Mouse (Mus musculus) intestine, embryonic 16.5 days (tissue): ENCODE data around the gene Atp8a1. TPM values are rescaled to one million over a fixed set of nuclear protein-coding genes. Genes with fewer than 3 reads are reported as not detected.

Source experiments
- ATAC-seq: fragments of 200-750 bp; cut with Nextera tagmentation; 2 replicates; pipeline ENCODE4 v1.8.0; 2017; ENCODE audit warnings: moderate TSS enrichment, moderate library complexity
- H3K27ac ChIP-seq: fragments of 300-500 bp; sonication (generic); 2 replicates; pipeline ENCODE4 v1.5.1; 2014; ENCODE audit warnings: mild to moderate bottlenecking, low read length
- H3K27me3 ChIP-seq: fragments of 300-500 bp; sonication (generic); replicated peaks from 2 replicates; pipeline ENCODE4 v1.6.1; 2014; ENCODE audit warnings: low read length, control low read depth, mixed read lengths; ENCODE audit not compliant: control insufficient read depth, insufficient read depth
- H3K36me3 ChIP-seq: fragments of 300-500 bp; sonication (generic); 2 replicates; pipeline ENCODE4 v1.6.1; 2014; ENCODE audit warnings: low read length, control low read depth; ENCODE audit not compliant: control insufficient read depth, insufficient read depth
- H3K4me1 ChIP-seq: fragments of 300-500 bp; sonication (generic); 2 replicates; pipeline ENCODE4 v1.6.1; 2014; ENCODE audit warnings: low read length, control low read depth, mixed read lengths; ENCODE audit not compliant: control insufficient read depth, insufficient read depth
- H3K4me2 ChIP-seq: fragments of 300-500 bp; sonication (generic); 2 replicates; pipeline ENCODE4 v1.6.1; 2014; ENCODE audit warnings: low read depth, low read length, control low read depth
- H3K4me3 ChIP-seq: fragments of 300-500 bp; sonication (generic); 2 replicates; pipeline ENCODE4 v1.5.1; 2014; ENCODE audit warnings: mild to moderate bottlenecking, low read length
- H3K9ac ChIP-seq: fragments of 300-500 bp; sonication (generic); 2 replicates; pipeline ENCODE4 v1.6.1; 2014; ENCODE audit warnings: low read depth, low read length
- H3K9me3 ChIP-seq: fragments of 300-500 bp; sonication (generic); 2 replicates; pipeline ENCODE4 v1.6.1; 2016; ENCODE audit warnings: low read length, control low read depth; ENCODE audit not compliant: control insufficient read depth
- WGBS: fragments of 180-500 bp; shearing (Covaris S2); extraction: QIAGEN DNeasy Blood & Tissue Kit; methylation state at CpG from one replicate; pipeline ENCODE4 v1.1.7; 2014; 5-methylcytosine and 5-hydroxymethylcytosine counted together
- polyA plus RNA-seq: library from polyadenylated mRNA; unstranded; fragments of >200 nt; fragmentation: Nextera tagmentation; extraction: Ambion mirVana; gene quantifications from 2 replicates; pipeline ENCODE4 v1.2.1, GENCODE M21; 2015

Atp8a1 gene
- 13.1 and 16.7 TPM in 2 replicates for polyA plus RNA-seq

DNA sequence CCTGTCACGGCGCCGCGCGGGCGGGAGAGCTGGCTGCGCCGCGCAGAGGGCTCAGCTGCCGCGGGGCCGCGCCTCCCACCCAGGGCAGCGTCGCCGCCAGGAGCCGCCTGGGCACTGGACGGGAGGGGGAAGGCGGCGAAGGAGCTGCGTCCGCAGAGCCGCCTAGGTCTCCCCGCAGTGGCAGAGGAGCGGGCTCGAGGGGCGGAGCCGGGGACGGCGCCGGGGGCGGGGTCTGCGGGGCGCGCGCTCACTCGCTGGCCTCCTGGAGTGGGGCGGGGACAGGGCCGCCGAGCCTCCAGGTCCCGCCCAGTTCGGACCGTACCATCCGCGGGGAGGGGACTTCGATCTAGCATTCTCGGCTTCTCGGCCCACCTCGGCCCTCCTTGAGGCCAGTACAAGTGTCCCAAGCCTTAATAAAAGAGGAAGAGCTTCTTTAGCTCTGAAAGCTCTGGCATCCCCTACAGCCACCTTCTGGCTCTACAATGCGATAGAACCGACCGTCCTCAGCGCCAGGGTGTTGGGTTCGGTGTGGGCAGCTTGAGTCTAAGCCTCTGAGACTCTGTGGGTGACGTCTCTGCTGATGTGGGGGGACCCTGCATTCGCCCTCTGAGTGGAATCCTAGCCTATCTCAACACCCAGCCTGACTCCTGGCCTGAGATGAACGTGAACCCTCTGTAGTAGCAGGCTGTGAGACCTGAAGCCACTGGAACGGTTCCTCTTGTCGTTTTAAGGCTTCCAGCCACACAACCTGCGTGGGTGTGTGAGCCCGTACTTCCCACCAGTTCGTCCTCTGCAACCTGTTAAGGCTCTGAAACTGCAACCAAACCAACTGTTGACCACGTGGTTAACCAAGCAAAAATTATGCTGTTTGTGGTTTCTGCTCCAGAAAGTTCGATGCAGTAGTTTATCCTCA is at the start of gene Atp8a1:
Atp8a1 (minus strand) TSS at position 182 of the 913 bp plus-strand sequence.
- H3K36me3 ChIP-seq, result no peaks in the 10 kb centered on the region
- peak within 1 kb of the TSS; percentile 92 for H3K4me2 ChIP-seq
- peak within 1 kb of the TSS; percentile 88 for H3K27ac ChIP-seq
- H3K4me3 ChIP-seq, result peak within 1 kb of the TSS; percentile 92
- H3K9me3 ChIP-seq, result no peaks in the 10 kb centered on the region
- H3K9ac ChIP-seq, result peak within 1 kb of the TSS; percentile 79
- no peaks in the 10 kb centered on the region for H3K27me3 ChIP-seq
- H3K4me1 ChIP-seq, result peaks cover 21% of the 10 kb centered on the region
- under 1% methylated on average over 49 of the region's 64 CpGs for WGBS
- ATAC-seq, result peak; percentile 96

DNA sequence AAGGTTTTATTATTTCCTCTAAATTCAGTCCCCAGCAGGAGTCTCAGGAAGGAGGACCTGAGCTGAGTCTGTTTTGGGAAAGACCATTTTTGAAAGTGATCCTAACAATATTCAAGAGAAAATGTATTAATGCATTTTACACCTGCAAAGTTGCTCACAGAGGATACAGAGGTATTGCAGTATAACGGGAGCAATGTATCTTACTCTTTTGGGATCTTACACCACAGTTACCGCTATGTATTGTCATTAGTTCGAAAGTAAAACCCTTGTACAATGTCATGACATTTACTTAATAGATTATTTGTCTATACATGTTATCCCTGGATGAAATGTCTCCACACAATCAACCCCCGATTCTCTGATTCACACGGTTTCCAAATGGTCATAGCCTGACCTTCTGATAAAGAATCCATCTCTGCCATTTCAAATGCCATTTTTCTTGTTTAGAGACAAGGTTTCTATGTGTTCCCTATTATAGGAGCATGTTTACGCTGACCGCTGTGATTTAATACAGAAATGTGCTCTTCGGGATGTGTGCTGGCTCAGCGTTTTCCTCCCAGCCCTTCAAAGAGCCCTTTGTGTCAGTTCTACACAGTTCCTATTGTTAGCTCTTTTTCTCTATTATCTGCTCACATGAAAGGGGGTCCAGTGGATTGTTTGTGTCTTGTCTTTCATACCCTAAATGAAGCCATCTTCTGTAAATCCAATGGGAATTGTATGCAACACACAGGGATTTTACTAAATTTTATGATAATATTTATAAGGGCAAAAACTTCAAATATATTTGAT is 37.4 kb upstream of the Atp8a1 start:
- no peak for ATAC-seq
- 73% methylated on average over 9 of the region's 9 CpGs for WGBS
- no peaks in the 10 kb centered on the region for H3K27me3 ChIP-seq

DNA sequence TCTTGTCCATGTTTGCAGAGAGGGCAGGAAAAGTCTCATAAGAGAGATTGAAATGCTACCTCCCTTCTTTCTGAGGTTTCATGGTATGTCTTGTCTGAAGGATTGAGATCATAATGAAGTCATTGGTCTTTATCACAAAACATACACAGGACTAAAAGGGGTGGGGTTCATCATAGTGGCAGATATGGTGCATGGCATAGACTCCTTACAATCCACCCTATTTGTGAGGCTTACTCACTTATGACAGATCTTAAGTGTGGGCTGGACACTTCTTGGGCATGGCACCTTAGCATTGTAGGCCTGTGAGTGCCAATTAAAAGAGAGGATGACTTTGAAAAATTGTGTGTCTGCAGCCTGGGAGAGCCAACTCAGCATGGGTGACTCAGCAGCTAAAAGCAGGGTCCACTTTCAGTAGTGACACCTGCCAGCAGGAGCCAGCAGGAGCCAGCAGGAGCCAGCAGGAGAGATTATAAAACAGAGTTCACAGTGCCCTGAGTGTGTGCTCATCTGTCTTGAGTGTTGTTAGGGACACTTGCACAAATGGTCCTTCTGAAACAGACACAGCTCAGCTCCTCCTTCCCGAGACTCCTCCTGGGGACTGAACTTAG is 36.4 kb upstream of the Atp8a1 start:
- no peak for ATAC-seq
- Histone ChIP-seq H3K27me3 (no peaks in the 10 kb centered on the region), H3K9me3 (no peaks in the 10 kb centered on the region), H3K36me3 (no peaks in the 10 kb centered on the region), H3K4me2 (no peak overlapping the region), H3K4me3 (no peak overlapping the region), H3K4me1 (no peaks in the 10 kb centered on the region), H3K27ac (no peak overlapping the region), H3K9ac (no peak overlapping the region)
- WGBS, result 73% methylated on average over 1 of the region's 1 CpGs

More for the DNA sequence above, 37.4 kb upstream of the Atp8a1 start:
- Histone ChIP-seq H3K4me3 (no peak overlapping the region), H3K36me3 (no peaks in the 10 kb centered on the region), H3K4me1 (no peaks in the 10 kb centered on the region), H3K9ac (no peak overlapping the region), H3K9me3 (no peaks in the 10 kb centered on the region), H3K27ac (no peak overlapping the region), H3K4me2 (no peak overlapping the region)

DNA sequence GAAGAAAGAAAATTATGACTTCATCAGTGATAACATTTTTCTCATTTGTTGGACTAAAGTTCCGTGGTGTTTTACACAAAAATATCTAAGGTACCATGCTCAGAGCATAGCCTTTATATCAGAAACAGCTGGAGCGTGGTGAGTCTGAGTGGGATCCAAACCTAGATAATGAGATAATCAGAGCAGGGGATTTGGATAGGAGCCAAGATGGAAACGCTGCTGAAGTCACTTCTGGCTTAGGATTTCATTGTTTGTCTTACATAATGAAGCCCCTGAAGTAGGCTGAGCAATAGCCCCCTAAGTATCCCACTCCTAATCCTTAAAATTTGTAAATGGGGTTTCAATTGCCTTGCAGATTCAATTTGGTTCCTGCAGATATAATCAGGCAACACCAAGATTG is 24.2 kb upstream of the Atp8a1 start:
- ATAC-seq, result no peak
- no peak overlapping the region for H3K4me2 ChIP-seq
- no peak overlapping the region for H3K27ac ChIP-seq
- H3K4me3 ChIP-seq, result no peak overlapping the region
- WGBS, result 39% methylated on average over 3 of the region's 3 CpGs
- no peaks in the 10 kb centered on the region for H3K36me3 ChIP-seq
- no peaks in the 10 kb centered on the region for H3K9me3 ChIP-seq
- no peak overlapping the region for H3K9ac ChIP-seq
- no peaks in the 10 kb centered on the region for H3K27me3 ChIP-seq
- H3K4me1 ChIP-seq, result no peaks in the 10 kb centered on the region

DNA sequence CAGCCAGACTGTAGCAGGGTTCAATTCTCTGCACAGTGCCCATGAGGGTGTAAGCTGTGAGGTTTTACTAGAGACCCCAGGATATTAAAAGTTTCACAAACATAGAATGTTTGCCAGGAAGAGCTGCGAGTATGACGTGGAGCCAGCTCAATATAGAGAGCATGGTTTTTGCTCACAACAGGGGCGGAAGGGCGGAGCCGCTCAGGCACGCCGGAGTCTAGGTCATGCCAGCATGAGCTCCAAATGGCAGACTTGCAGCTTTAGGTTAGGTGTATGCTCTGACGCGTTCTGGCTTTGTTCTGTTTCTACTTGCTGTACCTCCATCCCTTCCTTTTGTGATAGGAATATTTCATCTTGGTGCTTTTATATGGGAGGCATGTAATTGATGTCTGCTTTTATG is 19.0 kb upstream of the Atp8a1 start:
- no peak overlapping the region for H3K4me2 ChIP-seq
- 79% methylated on average over 9 of the region's 9 CpGs for WGBS
- H3K9ac ChIP-seq, result no peak overlapping the region
- H3K4me3 ChIP-seq, result no peak overlapping the region
- ATAC-seq, result no peak
- H3K27me3 ChIP-seq, result no peaks in the 10 kb centered on the region
- 0 out of 2 replicates have a peak, but pooled peaks cover 2% of the 10 kb centered on the region for H3K4me1 ChIP-seq
- H3K36me3 ChIP-seq, result no peaks in the 10 kb centered on the region
- H3K27ac ChIP-seq, result no peak overlapping the region
- no peaks in the 10 kb centered on the region for H3K9me3 ChIP-seq

DNA sequence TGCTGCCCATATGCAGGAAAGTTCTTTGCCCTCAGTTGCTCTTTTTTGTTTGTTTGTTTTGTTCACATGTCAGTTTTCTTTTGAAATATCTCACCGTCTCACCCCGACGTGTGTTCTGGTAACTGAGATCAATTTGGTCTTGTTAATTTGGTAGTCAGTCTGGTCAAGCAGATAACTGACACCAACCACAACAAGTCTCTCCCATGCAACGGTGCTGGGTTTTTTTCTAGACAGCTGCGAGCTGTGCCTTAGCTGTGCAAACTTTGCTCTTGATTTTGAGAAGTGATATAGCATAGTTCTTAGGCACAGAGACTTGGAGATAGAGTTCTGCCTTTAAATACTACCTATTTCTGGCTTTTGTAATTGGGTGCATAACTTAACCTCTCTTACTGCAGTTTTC is 18.4 kb upstream of the Atp8a1 start:
- no peaks in the 10 kb centered on the region for H3K36me3 ChIP-seq
- 71% methylated on average over 5 of the region's 5 CpGs for whole genome bisulfite sequencing
- H3K4me2 ChIP-seq, result no peak overlapping the region
- no peaks in the 10 kb centered on the region for H3K9me3 ChIP-seq
- H3K9ac ChIP-seq, result no peak overlapping the region
- H3K4me3 ChIP-seq, result no peak overlapping the region
- no peaks in the 10 kb centered on the region for H3K27me3 ChIP-seq
- H3K4me1 ChIP-seq, result 0 out of 2 replicates have a peak, but pooled peaks cover 2% of the 10 kb centered on the region
- no peak for ATAC-seq
- H3K27ac ChIP-seq, result no peak overlapping the region

DNA sequence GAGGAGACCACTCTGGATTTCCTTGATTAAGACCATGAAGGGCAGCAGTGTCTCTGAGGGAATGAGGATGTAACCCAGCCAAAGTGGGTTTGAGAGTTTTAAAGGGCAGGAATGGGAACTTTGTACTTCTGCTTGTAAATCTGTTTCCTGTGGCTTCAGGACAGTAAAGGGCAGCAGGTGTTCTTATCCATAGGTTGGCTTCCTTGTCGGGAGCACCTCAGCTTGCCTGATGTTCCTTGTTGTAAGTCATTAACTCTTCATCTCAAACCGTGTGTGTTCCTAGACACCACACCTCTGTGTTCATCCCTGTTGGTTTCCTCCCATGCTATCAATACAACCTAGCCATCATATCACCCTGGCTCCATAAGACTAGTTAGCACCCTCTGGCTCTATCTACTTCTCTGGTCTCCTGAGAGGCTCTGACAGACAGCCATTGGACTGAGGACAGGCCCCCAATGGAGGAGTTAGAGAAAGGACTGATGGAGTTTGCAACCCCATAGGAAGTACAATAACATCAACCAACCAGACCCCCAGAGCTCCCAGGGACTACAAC is 17.4 kb upstream of the Atp8a1 start:
- Histone ChIP-seq H3K4me1 (0 out of 2 replicates have a peak, but pooled peaks cover 2% of the 10 kb centered on the region), H3K4me3 (no peak overlapping the region), H3K9me3 (no peaks in the 10 kb centered on the region), H3K36me3 (no peaks in the 10 kb centered on the region), H3K9ac (no peak overlapping the region), H3K27me3 (no peaks in the 10 kb centered on the region), H3K27ac (no peak overlapping the region), H3K4me2 (no peak overlapping the region)
- 66% methylated on average over 2 of the region's 2 CpGs for WGBS
- peak; percentile 61 for ATAC-seq

DNA sequence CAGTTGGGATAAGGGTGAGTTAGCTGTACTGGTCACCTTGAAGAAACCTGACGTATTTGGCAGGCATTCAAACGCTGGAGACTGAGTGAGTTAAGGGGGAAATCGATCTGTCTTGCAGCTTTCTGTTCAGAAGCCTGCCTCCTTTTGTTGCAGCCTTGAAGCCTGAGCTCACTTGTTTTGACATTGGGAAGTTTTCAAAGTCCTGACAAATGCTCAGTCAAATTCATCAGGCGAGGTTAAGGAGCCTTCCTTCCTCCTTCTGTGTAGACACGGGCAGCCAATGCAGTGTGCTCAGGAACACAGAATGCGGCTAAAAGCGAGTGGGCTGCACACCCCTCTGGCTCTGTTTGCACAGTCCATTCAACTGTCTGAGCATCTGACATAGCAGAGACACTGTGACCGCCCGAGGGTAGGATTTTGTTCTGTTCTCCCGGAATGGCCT is 16.7 kb upstream of the Atp8a1 start:
- WGBS, result 50% methylated on average over 10 of the region's 10 CpGs

More for the DNA sequence above, 16.7 kb upstream of the Atp8a1 start:
- Histone ChIP-seq H3K4me1 (0 out of 2 replicates have a peak, but pooled peaks cover 2% of the 10 kb centered on the region), H3K27ac (no peak overlapping the region), H3K36me3 (no peaks in the 10 kb centered on the region), H3K4me3 (no peak overlapping the region), H3K4me2 (no peak overlapping the region), H3K9me3 (no peaks in the 10 kb centered on the region), H3K27me3 (no peaks in the 10 kb centered on the region), H3K9ac (no peak overlapping the region)
- peak; percentile 26; the same call in 1 of the 2 replicates for ATAC-seq
